Mouse (Mus musculus) liver, adult (tissue): ENCODE results near the gene Slc7a8.

Experiments used
- GATA4 ChIP-seq: IDR thresholded peaks from 2 replicates; pipeline ENCODE4 v1.6.1; 2014; ENCODE audit warnings: mild to moderate bottlenecking, low read length; ENCODE audit not compliant: insufficient replicate concordance

The Slc7a8 gene

GRCm38 (mm10) chr14:54728823-54729653, 52.7 kb downstream of the Slc7a8 start:
- TF ChIP-seq GATA4 = no peak

GRCm38 (mm10) chr14:54727565-54727964, 54.2 kb downstream of the Slc7a8 start:
- no peak for TF ChIP-seq GATA4

- no peak for TF ChIP-seq GATA4
Observed at GRCm38 (mm10) chr14:54724049-54724448, 57.7 kb downstream of the Slc7a8 start.

- no peak for TF ChIP-seq GATA4
Observed at GRCm38 (mm10) chr14:54721711-54722110, 60.0 kb downstream of the Slc7a8 start.

- TF ChIP-seq GATA4 = no peak
Observed at GRCm38 (mm10) chr14:54720654-54721350, 60.9 kb downstream of the Slc7a8 start.

- no peak for TF ChIP-seq GATA4
Observed at GRCm38 (mm10) chr14:54720041-54720440, 61.7 kb downstream of the Slc7a8 start.

GRCm38 (mm10) chr14:54715402-54715801, 66.3 kb downstream of the Slc7a8 start:
- TF ChIP-seq GATA4 = no peak

GRCm38 (mm10) chr14:54714617-54715081, 67.1 kb downstream of the Slc7a8 start:
- no peak for TF ChIP-seq GATA4

- no peak for TF ChIP-seq GATA4
Observed at GRCm38 (mm10) chr14:54714121-54714520, 67.6 kb downstream of the Slc7a8 start.

GRCm38 (mm10) chr14:54712861-54713260, 68.9 kb downstream of the Slc7a8 start:
- TF ChIP-seq GATA4 = no peak

- no peak for TF ChIP-seq GATA4
Observed at GRCm38 (mm10) chr14:54712074-54712473, 69.7 kb downstream of the Slc7a8 start, which contains the start of gene Cebpe. Gene Cebpe (minus strand): TSS chr14:54712174.

GRCm38 (mm10) chr14:54709054-54709453, 72.7 kb downstream of the Slc7a8 start:
- no peak for TF ChIP-seq GATA4

GRCm38 (mm10) chr14:54706589-54707320, 75.0 kb downstream of the Slc7a8 start:
- no peak for TF ChIP-seq GATA4

GRCm38 (mm10) chr14:54705844-54706243, 75.9 kb downstream of the Slc7a8 start:
- no peak for TF ChIP-seq GATA4

GRCm38 (mm10) chr14:54703207-54703606, 78.5 kb downstream of the Slc7a8 start:
- TF ChIP-seq GATA4 = no peak
